Mouse (Mus musculus) stomach, embryonic 14.5 days (tissue): Measurements from ENCODE around the gene Lrrc27. TPM values are rescaled to one million over a fixed set of nuclear protein-coding genes. Genes with fewer than 3 reads are reported as not detected.

Source experiments
- ATAC-seq: fragments of 200-750 bp; cut with Nextera tagmentation; 2 replicates; pipeline ENCODE4 v1.8.0; 2017; ENCODE audit warnings: low read depth, moderate TSS enrichment; ENCODE audit not compliant: insufficient number of reproducible peaks, insufficient read depth, low FRiP score
- H3K27ac ChIP-seq: fragments of 300-500 bp; sonication (generic); 2 replicates; pipeline ENCODE4 v1.5.1; 2014; ENCODE audit warnings: mild to moderate bottlenecking, low read length, moderate library complexity, mixed read lengths
- H3K27me3 ChIP-seq: fragments of 300-500 bp; sonication (generic); 2 replicates; pipeline ENCODE4 v1.6.1; 2014; ENCODE audit warnings: low read length, control low read depth, mixed read lengths; ENCODE audit not compliant: control insufficient read depth, insufficient read depth
- H3K36me3 ChIP-seq: fragments of 300-500 bp; sonication (generic); 2 replicates; pipeline ENCODE4 v1.6.1; 2014; ENCODE audit warnings: mild to moderate bottlenecking, control low read depth, low read length, moderate library complexity, mixed read lengths; ENCODE audit not compliant: control insufficient read depth, insufficient read depth
- H3K4me1 ChIP-seq: fragments of 300-500 bp; sonication (generic); 2 replicates; pipeline ENCODE4 v1.6.1; 2014; ENCODE audit warnings: low read length, control low read depth, mixed read lengths; ENCODE audit not compliant: control insufficient read depth, insufficient read depth
- H3K4me2 ChIP-seq: fragments of 300-500 bp; sonication (generic); replicated peaks from 2 replicates; pipeline ENCODE4 v1.6.1; 2014; ENCODE audit warnings: low read depth, low read length, control low read depth
- H3K4me3 ChIP-seq: fragments of 300-500 bp; sonication (generic); 2 replicates; pipeline ENCODE4 v1.5.1; 2014; ENCODE audit warnings: low read depth, low read length, control low read depth
- H3K9ac ChIP-seq: fragments of 300-500 bp; sonication (generic); replicated peaks from 2 replicates; pipeline ENCODE4 v1.6.1; 2014; ENCODE audit warnings: low read depth, mild to moderate bottlenecking, control low read depth, low read length, moderate library complexity, mixed read lengths
- H3K9me3 ChIP-seq: fragments of 300-500 bp; sonication (generic); 2 replicates; pipeline ENCODE4 v1.6.1; 2016; ENCODE audit warnings: low read depth, low read length, control low read depth; ENCODE audit not compliant: control insufficient read depth
- WGBS: fragments of 180-500 bp; shearing (Covaris S2); extraction: QIAGEN DNeasy Blood & Tissue Kit; methylation state at CpG from one replicate; pipeline ENCODE4 v1.1.7; 2014; 5-methylcytosine and 5-hydroxymethylcytosine counted together
- polyA plus RNA-seq: library from polyadenylated mRNA; unstranded; fragments of >200 nt; fragmentation: Nextera tagmentation; extraction: Ambion mirVana; gene quantifications from 2 replicates; pipeline ENCODE4 v1.2.1, GENCODE M21; 2014

Lrrc27 gene
- 4.9 and 6.6 TPM in 2 replicates for polyA plus RNA-seq

- peak within 1 kb of the TSS; percentile 50 for H3K4me3 ChIP-seq
- ATAC-seq = peak; percentile 99
- H3K9me3 ChIP-seq = no peaks in the 10 kb centered on the region
- H3K27me3 ChIP-seq = no peaks in the 10 kb centered on the region
- 2% methylated on average over 52 of the region's 53 CpGs for WGBS
- H3K27ac ChIP-seq = peak within 1 kb of the TSS; percentile 76
- 0 out of 2 replicates have a peak, but pooled peaks cover 5% of the 10 kb centered on the region for H3K4me1 ChIP-seq
- H3K36me3 ChIP-seq = no peaks in the 10 kb centered on the region
- peak within 1 kb of the TSS; percentile 43 for H3K9ac ChIP-seq
- H3K4me2 ChIP-seq = peak within 1 kb of the TSS; percentile 59
Observed at GRCm38 (mm10) chr7:139212754-139213745, at the start of gene Lrrc27, which contains the start of gene Stk32c. Lrrc27 (plus strand) TSS chr7:139212988. Stk32c (minus strand) TSS chr7:139213307.

GRCm38 (mm10) chr7:139164410-139164809, 48.4 kb upstream of the Lrrc27 start:
- no peak overlapping the region for H3K9ac ChIP-seq
- peaks cover 9% of the 10 kb centered on the region; the same call in 1 of the 2 replicates for H3K9me3 ChIP-seq
- H3K27me3 ChIP-seq = no peaks in the 10 kb centered on the region
- H3K27ac ChIP-seq = no peak overlapping the region
- no peaks in the 10 kb centered on the region for H3K36me3 ChIP-seq
- H3K4me1 ChIP-seq = no peaks in the 10 kb centered on the region
- no peak for ATAC-seq
- no peak overlapping the region for H3K4me2 ChIP-seq
- WGBS = 66% methylated on average over 5 of the region's 5 CpGs
- no peak overlapping the region for H3K4me3 ChIP-seq

GRCm38 (mm10) chr7:139169143-139169542, 43.6 kb upstream of the Lrrc27 start:
- H3K27ac ChIP-seq = no peak overlapping the region
- H3K4me3 ChIP-seq = no peak overlapping the region
- H3K9ac ChIP-seq = no peak overlapping the region
- no peaks in the 10 kb centered on the region for H3K27me3 ChIP-seq
- peaks cover 9% of the 10 kb centered on the region; the same call in 1 of the 2 replicates for H3K9me3 ChIP-seq
- H3K4me2 ChIP-seq = no peak overlapping the region
- 62% methylated on average over 4 of the region's 4 CpGs for WGBS
- H3K36me3 ChIP-seq = no peaks in the 10 kb centered on the region
- H3K4me1 ChIP-seq = no peaks in the 10 kb centered on the region
- ATAC-seq = no peak

GRCm38 (mm10) chr7:139179299-139179698, 33.5 kb upstream of the Lrrc27 start:
- Histone ChIP-seq H3K27me3 (no peaks in the 10 kb centered on the region), H3K4me2 (no peak overlapping the region), H3K4me3 (no peak overlapping the region), H3K9me3 (no peaks in the 10 kb centered on the region), H3K9ac (no peak overlapping the region), H3K36me3 (no peaks in the 10 kb centered on the region), H3K27ac (no peak overlapping the region), H3K4me1 (no peaks in the 10 kb centered on the region)
- no peak for ATAC-seq
- WGBS = 86% methylated on average over 5 of the region's 5 CpGs

GRCm38 (mm10) chr7:139180058-139180457, 32.7 kb upstream of the Lrrc27 start:
- Histone ChIP-seq H3K36me3 (no peaks in the 10 kb centered on the region), H3K4me1 (no peaks in the 10 kb centered on the region), H3K9me3 (no peaks in the 10 kb centered on the region), H3K9ac (no peak overlapping the region), H3K4me3 (no peak overlapping the region), H3K27me3 (no peaks in the 10 kb centered on the region), H3K4me2 (no peak overlapping the region), H3K27ac (no peak overlapping the region)
- ATAC-seq = no peak
- 86% methylated on average over 3 of the region's 3 CpGs for WGBS

GRCm38 (mm10) chr7:139184396-139184795, 28.4 kb upstream of the Lrrc27 start:
- ATAC-seq = no peak
- WGBS = 74% methylated on average over 4 of the region's 4 CpGs

GRCm38 (mm10) chr7:139184846-139185245, 27.9 kb upstream of the Lrrc27 start:
- Histone ChIP-seq H3K4me3 (no peak overlapping the region), H3K27me3 (peaks cover 15% of the 10 kb centered on the region), H3K4me1 (peaks cover 5% of the 10 kb centered on the region; the same call in 1 of the 2 replicates), H3K9ac (no peak overlapping the region), H3K36me3 (no peaks in the 10 kb centered on the region), H3K9me3 (no peaks in the 10 kb centered on the region), H3K27ac (no peak overlapping the region), H3K4me2 (no peak overlapping the region)
- WGBS = 68% methylated on average over 7 of the region's 7 CpGs
- ATAC-seq = no peak

More at GRCm38 (mm10) chr7:139184396-139184795, 28.4 kb upstream of the Lrrc27 start:
- H3K4me2 ChIP-seq = no peak overlapping the region
- H3K9ac ChIP-seq = no peak overlapping the region
- H3K36me3 ChIP-seq = no peaks in the 10 kb centered on the region
- peaks cover 5% of the 10 kb centered on the region; the same call in 1 of the 2 replicates for H3K4me1 ChIP-seq
- H3K9me3 ChIP-seq = no peaks in the 10 kb centered on the region
- peaks cover 15% of the 10 kb centered on the region for H3K27me3 ChIP-seq
- no peak overlapping the region for H3K4me3 ChIP-seq
- H3K27ac ChIP-seq = no peak overlapping the region

- no peak overlapping the region for H3K4me2 ChIP-seq
- H3K4me3 ChIP-seq = no peak overlapping the region
- H3K9ac ChIP-seq = no peak overlapping the region
- H3K9me3 ChIP-seq = no peaks in the 10 kb centered on the region
- ATAC-seq = no peak
- peaks cover 15% of the 10 kb centered on the region for H3K27me3 ChIP-seq
- H3K4me1 ChIP-seq = peaks cover 5% of the 10 kb centered on the region; the same call in 1 of the 2 replicates
- no peaks in the 10 kb centered on the region for H3K36me3 ChIP-seq
- WGBS = 44% methylated on average over 5 of the region's 5 CpGs
- no peak overlapping the region for H3K27ac ChIP-seq
Observed at GRCm38 (mm10) chr7:139185971-139186370, 26.8 kb upstream of the Lrrc27 start.
